Mouse (Mus musculus): ENCODE results near the gene Agbl5.

Gene Agbl5

GRCm38 (mm10) chr5:30888337-30889087 is at the start of gene Agbl5:
Gene Agbl5, plus strand, starts transcription at chr5:30888694.
- in situ Hi-C loops (cut with MboI; ENCODE audit: unreplicated experiment in 2 of 2) = loop anchor here (25.0 kb wide), 1 partner anchor 1974 kb away; the partner anchor contains the start of genes Depdc5 (in 2 of the 2) and Prr14l (in 2 of the 2)

- in situ Hi-C loops (cut with MboI; ENCODE audit: unreplicated experiment in 2 of 2) = no loop called here
Measured at GRCm38 (mm10) chr5:30839731-30840130, 48.8 kb upstream of the Agbl5 start.

GRCm38 (mm10) chr5:30841896-30842295 is 46.6 kb upstream of the Agbl5 start:
- in situ Hi-C loops (cut with MboI; ENCODE audit: unreplicated experiment in 2 of 2) = no loop called here

- in situ Hi-C loops (cut with MboI; ENCODE audit: unreplicated experiment in 2 of 2) = loop anchor here in 1 of 2 experiments (5.0 kb wide), 1 partner anchor 33 kb away; no protein-coding TSS in a partner anchor
Measured at GRCm38 (mm10) chr5:30849891-30850555, 38.5 kb upstream of the Agbl5 start.

GRCm38 (mm10) chr5:30850556-30850925 is 38.0 kb upstream of the Agbl5 start:
- in situ Hi-C loops (cut with MboI; ENCODE audit: unreplicated experiment in 2 of 2) = loop anchor here in 1 of 2 experiments (5.0 kb wide), 1 partner anchor 33 kb away; no protein-coding TSS in a partner anchor

- in situ Hi-C loops (cut with MboI; ENCODE audit: unreplicated experiment in 2 of 2) = loop anchor here in 1 of 2 experiments (5.0 kb wide), 1 partner anchor 36 kb away; no protein-coding TSS in a partner anchor
Measured at GRCm38 (mm10) chr5:30853522-30853921, 35.0 kb upstream of the Agbl5 start.

GRCm38 (mm10) chr5:30855674-30856073 is 32.8 kb upstream of the Agbl5 start:
- in situ Hi-C loops (cut with MboI; ENCODE audit: unreplicated experiment in 2 of 2) = no loop called here

GRCm38 (mm10) chr5:30856124-30856523 is 32.4 kb upstream of the Agbl5 start:
- in situ Hi-C loops (cut with MboI; ENCODE audit: unreplicated experiment in 2 of 2) = no loop called here

- in situ Hi-C loops (cut with MboI; ENCODE audit: unreplicated experiment in 2 of 2) = loop anchor here in 1 of 2 experiments (5.0 kb wide), 1 partner anchor 52 kb away; the partner anchor contains the start of gene Mapre3
Measured at GRCm38 (mm10) chr5:30863852-30864251, 24.6 kb upstream of the Agbl5 start.

GRCm38 (mm10) chr5:30864322-30864721 is 24.2 kb upstream of the Agbl5 start:
- in situ Hi-C loops (cut with MboI; ENCODE audit: unreplicated experiment in 2 of 2) = loop anchor here in 1 of 2 experiments (5.0 kb wide), 1 partner anchor 52 kb away; the partner anchor contains the start of gene Mapre3

- in situ Hi-C loops (cut with MboI; ENCODE audit: unreplicated experiment in 2 of 2) = no loop called here
Measured at GRCm38 (mm10) chr5:30866871-30867270, 21.6 kb upstream of the Agbl5 start.

GRCm38 (mm10) chr5:30867712-30868111 is 20.8 kb upstream of the Agbl5 start, which contains the start of gene Tmem214:
Gene Tmem214, plus strand, starts transcription at chr5:30868012.
- in situ Hi-C loops (cut with MboI; ENCODE audit: unreplicated experiment in 2 of 2) = no loop called here

GRCm38 (mm10) chr5:30868981-30869380 is 19.5 kb upstream of the Agbl5 start:
- in situ Hi-C loops (cut with MboI; ENCODE audit: unreplicated experiment in 2 of 2) = no loop called here

- in situ Hi-C loops (cut with MboI; ENCODE audit: unreplicated experiment in 2 of 2) = no loop called here
Measured at GRCm38 (mm10) chr5:30869405-30870130, 18.9 kb upstream of the Agbl5 start.

GRCm38 (mm10) chr5:30870131-30870406 is 18.4 kb upstream of the Agbl5 start:
- in situ Hi-C loops (cut with MboI; ENCODE audit: unreplicated experiment in 2 of 2) = no loop called here

GRCm38 (mm10) chr5:30872574-30872973 is 15.9 kb upstream of the Agbl5 start:
- in situ Hi-C loops (cut with MboI; ENCODE audit: unreplicated experiment in 2 of 2) = no loop called here

- in situ Hi-C loops (cut with MboI; ENCODE audit: unreplicated experiment in 2 of 2) = no loop called here
Measured at GRCm38 (mm10) chr5:30874365-30874764, 14.1 kb upstream of the Agbl5 start.

GRCm38 (mm10) chr5:30878616-30879015 is 9.9 kb upstream of the Agbl5 start:
- in situ Hi-C loops (cut with MboI; ENCODE audit: unreplicated experiment in 2 of 2) = loop anchor here (25.0 kb wide), 1 partner anchor 1984 kb away; the partner anchor contains the start of genes Depdc5 (in 2 of the 2) and Prr14l (in 2 of the 2)

- in situ Hi-C loops (cut with MboI; ENCODE audit: unreplicated experiment in 2 of 2) = loop anchor here (25.0 kb wide), 1 partner anchor 1983 kb away; the partner anchor contains the start of genes Depdc5 (in 2 of the 2) and Prr14l (in 2 of the 2)
Measured at GRCm38 (mm10) chr5:30879347-30879943, 9.0 kb upstream of the Agbl5 start.

- in situ Hi-C loops (cut with MboI; ENCODE audit: unreplicated experiment in 2 of 2) = loop anchor here (25.0 kb wide), 1 partner anchor 1980 kb away; the partner anchor contains the start of genes Depdc5 (in 2 of the 2) and Prr14l (in 2 of the 2)
Measured at GRCm38 (mm10) chr5:30881839-30882238, 6.7 kb upstream of the Agbl5 start.

Data from v-Abl transformed pro-B cells (cell line).